Mouse (Mus musculus) midbrain, embryonic 10.5 days (tissue): ENCODE results near the gene Poc5. TPM values are rescaled to one million over a fixed set of nuclear protein-coding genes. Genes with fewer than 3 reads are reported as not detected.

Source experiments
- DNase-seq: peaks from one replicate; pipeline ENCODE4 v3.0.0-alpha.2; 2017; ENCODE audit warnings: low spot score
- H3K27ac ChIP-seq: fragments of 300-500 bp; sonication (generic); replicated peaks from 2 replicates; pipeline ENCODE4 v1.5.1; 2016; ENCODE audit warnings: mild to moderate bottlenecking
- H3K27me3 ChIP-seq: fragments of 300-500 bp; sonication (generic); 2 replicates; pipeline ENCODE4 v1.6.1; 2016; ENCODE audit warnings: low read depth, mild to moderate bottlenecking; ENCODE audit not compliant: poor library complexity, severe bottlenecking
- H3K36me3 ChIP-seq: fragments of 300-500 bp; sonication (generic); 2 replicates; pipeline ENCODE4 v1.6.1; 2016; ENCODE audit warnings: mild to moderate bottlenecking, moderate library complexity
- H3K4me1 ChIP-seq: fragments of 300-500 bp; sonication (generic); 2 replicates; pipeline ENCODE4 v1.6.1; 2016
- H3K4me3 ChIP-seq: fragments of 300-500 bp; sonication (generic); 2 replicates; pipeline ENCODE4 v1.5.1; 2016; ENCODE audit warnings: mild to moderate bottlenecking, moderate library complexity
- H3K9me3 ChIP-seq: fragments of 300-500 bp; sonication (generic); replicated peaks from 2 replicates; pipeline ENCODE4 v1.6.1; 2016; ENCODE audit warnings: mild to moderate bottlenecking
- WGBS: fragments of 180-500 bp; shearing (Covaris S2); methylation state at CpG from one replicate; pipeline ENCODE4 v1.1.7; 2016; 5-methylcytosine and 5-hydroxymethylcytosine counted together
- polyA plus RNA-seq: library from polyadenylated mRNA; unstranded; fragments of >200 nt; fragmentation: Nextera tagmentation; extraction: Ambion mirVana; gene quantifications from 2 replicates; pipeline ENCODE4 v1.2.1, GENCODE M21; 2016

Poc5 gene
- polyA plus RNA-seq, 1 experiment from 2014 or later: 19.8 TPM

GRCm38 (mm10) chr13:96408786-96409185, 20.7 kb downstream of the Poc5 start:
- no peak for DNase-seq
- Histone ChIP-seq H3K27me3 (no peaks in the 10 kb centered on the region), H3K27ac (no peak overlapping the region), H3K36me3 (peaks cover 89% of the 10 kb centered on the region), H3K4me1 (no peaks in the 10 kb centered on the region), H3K4me3 (no peak overlapping the region), H3K9me3 (no peaks in the 10 kb centered on the region)
- WGBS: 89% methylated on average over 1 of the region's 1 CpGs

- no peaks in the 10 kb centered on the region for H3K9me3 ChIP-seq
- peaks cover 79% of the 10 kb centered on the region for H3K36me3 ChIP-seq
- H3K27ac ChIP-seq: no peak overlapping the region
- DNase-seq: no peak
- no peaks in the 10 kb centered on the region for H3K4me1 ChIP-seq
- H3K4me3 ChIP-seq: no peak overlapping the region
- no peaks in the 10 kb centered on the region for H3K27me3 ChIP-seq
- 94% methylated on average over 6 of the region's 6 CpGs for WGBS
Observed at GRCm38 (mm10) chr13:96414384-96414783, 26.3 kb downstream of the Poc5 start.

- no peak overlapping the region for H3K27ac ChIP-seq
Observed at GRCm38 (mm10) chr13:96416380-96416779, 28.3 kb downstream of the Poc5 start.

GRCm38 (mm10) chr13:96417261-96417813, 29.2 kb downstream of the Poc5 start:
- H3K36me3 ChIP-seq: peaks cover 56% of the 10 kb centered on the region
- 85% methylated on average over 5 of the region's 5 CpGs for WGBS

More at GRCm38 (mm10) chr13:96416380-96416779, 28.3 kb downstream of the Poc5 start:
- Histone ChIP-seq H3K4me1 (no peaks in the 10 kb centered on the region), H3K9me3 (no peaks in the 10 kb centered on the region), H3K4me3 (no peak overlapping the region), H3K36me3 (peaks cover 64% of the 10 kb centered on the region), H3K27me3 (no peaks in the 10 kb centered on the region)
- no peak for DNase-seq
- WGBS: 93% methylated on average over 8 of the region's 8 CpGs

GRCm38 (mm10) chr13:96418487-96418886, 30.4 kb downstream of the Poc5 start:
- no peaks in the 10 kb centered on the region for H3K4me1 ChIP-seq
- H3K27me3 ChIP-seq: no peaks in the 10 kb centered on the region
- no peak for DNase-seq
- no peaks in the 10 kb centered on the region for H3K9me3 ChIP-seq
- no peak overlapping the region for H3K27ac ChIP-seq
- no peak overlapping the region for H3K4me3 ChIP-seq
- peaks cover 46% of the 10 kb centered on the region for H3K36me3 ChIP-seq
- 89% methylated on average over 4 of the region's 4 CpGs for WGBS

More at GRCm38 (mm10) chr13:96417261-96417813, 29.2 kb downstream of the Poc5 start:
- Histone ChIP-seq H3K27ac (no peak overlapping the region), H3K4me3 (no peak overlapping the region), H3K9me3 (no peaks in the 10 kb centered on the region), H3K27me3 (no peaks in the 10 kb centered on the region), H3K4me1 (no peaks in the 10 kb centered on the region)
- DNase-seq: no peak

GRCm38 (mm10) chr13:96421230-96421629, 33.1 kb downstream of the Poc5 start:
- DNase-seq: no peak
- H3K9me3 ChIP-seq: no peaks in the 10 kb centered on the region

GRCm38 (mm10) chr13:96424496-96425274, 36.6 kb downstream of the Poc5 start:
- Histone ChIP-seq H3K4me1 (no peaks in the 10 kb centered on the region), H3K9me3 (no peaks in the 10 kb centered on the region), H3K4me3 (no peak overlapping the region), H3K27ac (no peak overlapping the region), H3K27me3 (no peaks in the 10 kb centered on the region), H3K36me3 (no peaks in the 10 kb centered on the region)
- 87% methylated on average over 12 of the region's 12 CpGs for WGBS
- DNase-seq: no peak

More at GRCm38 (mm10) chr13:96421230-96421629, 33.1 kb downstream of the Poc5 start:
- Histone ChIP-seq H3K36me3 (peaks cover 18% of the 10 kb centered on the region), H3K4me1 (no peaks in the 10 kb centered on the region), H3K4me3 (no peak overlapping the region), H3K27ac (no peak overlapping the region), H3K27me3 (no peaks in the 10 kb centered on the region)

GRCm38 (mm10) chr13:96426044-96426443, 38.0 kb downstream of the Poc5 start:
- no peaks in the 10 kb centered on the region for H3K36me3 ChIP-seq
- WGBS: 70% methylated on average over 3 of the region's 3 CpGs
- no peaks in the 10 kb centered on the region for H3K4me1 ChIP-seq
- H3K27me3 ChIP-seq: no peaks in the 10 kb centered on the region
- H3K27ac ChIP-seq: no peak overlapping the region
- H3K9me3 ChIP-seq: no peaks in the 10 kb centered on the region
- no peak overlapping the region for H3K4me3 ChIP-seq
- DNase-seq: no peak

GRCm38 (mm10) chr13:96428531-96428930, 40.4 kb downstream of the Poc5 start:
- H3K27ac ChIP-seq: no peak overlapping the region
- 0 out of 2 replicates have a peak, but pooled peaks cover 3% of the 10 kb centered on the region for H3K4me1 ChIP-seq
- no peak overlapping the region for H3K4me3 ChIP-seq
- H3K27me3 ChIP-seq: no peaks in the 10 kb centered on the region
- H3K36me3 ChIP-seq: no peaks in the 10 kb centered on the region
- DNase-seq: no peak
- H3K9me3 ChIP-seq: no peaks in the 10 kb centered on the region
- 82% methylated on average over 5 of the region's 5 CpGs for WGBS

- Histone ChIP-seq H3K27me3 (no peaks in the 10 kb centered on the region), H3K4me1 (peaks cover 20% of the 10 kb centered on the region), H3K36me3 (no peaks in the 10 kb centered on the region), H3K4me3 (no peak overlapping the region), H3K9me3 (no peaks in the 10 kb centered on the region), H3K27ac (no peak overlapping the region)
- 39% methylated on average over 12 of the region's 12 CpGs for WGBS
- peak; percentile 85 for DNase-seq
Observed at GRCm38 (mm10) chr13:96431595-96432156, 43.6 kb downstream of the Poc5 start.

- H3K27me3 ChIP-seq: no peaks in the 10 kb centered on the region
- H3K9me3 ChIP-seq: no peaks in the 10 kb centered on the region
- H3K4me3 ChIP-seq: no peak overlapping the region
- peaks cover 20% of the 10 kb centered on the region for H3K4me1 ChIP-seq
- DNase-seq: no peak
- WGBS: 62% methylated on average over 3 of the region's 3 CpGs
- H3K27ac ChIP-seq: no peak overlapping the region
- H3K36me3 ChIP-seq: no peaks in the 10 kb centered on the region
Observed at GRCm38 (mm10) chr13:96432376-96432811, 44.3 kb downstream of the Poc5 start.

GRCm38 (mm10) chr13:96433041-96433440, 44.9 kb downstream of the Poc5 start:
- H3K27ac ChIP-seq: no peak overlapping the region
- WGBS: 90% methylated on average over 6 of the region's 6 CpGs
- no peak for DNase-seq

GRCm38 (mm10) chr13:96433648-96434190, 45.6 kb downstream of the Poc5 start:
- H3K36me3 ChIP-seq: no peaks in the 10 kb centered on the region
- no peak overlapping the region for H3K4me3 ChIP-seq
- peaks cover 20% of the 10 kb centered on the region for H3K4me1 ChIP-seq
- DNase-seq: no peak
- no peaks in the 10 kb centered on the region for H3K27me3 ChIP-seq
- no peaks in the 10 kb centered on the region for H3K9me3 ChIP-seq
- 84% methylated on average over 11 of the region's 11 CpGs for WGBS
- no peak overlapping the region for H3K27ac ChIP-seq

More at GRCm38 (mm10) chr13:96433041-96433440, 44.9 kb downstream of the Poc5 start:
- Histone ChIP-seq H3K27me3 (no peaks in the 10 kb centered on the region), H3K4me1 (peaks cover 20% of the 10 kb centered on the region), H3K36me3 (no peaks in the 10 kb centered on the region), H3K4me3 (no peak overlapping the region), H3K9me3 (no peaks in the 10 kb centered on the region)
